Mouse (Mus musculus) c-Kit-negative CD71-positive TER-119-positive erythroid progenitor cells, embryonic 14.5 days (primary cell): ENCODE measurements around the gene Cep104.
A peak's percentile ranks its signal among the peaks of the same experiment; 100 is the strongest.

Experiments used
- DNase-seq: peaks from one replicate; pipeline ENCODE4 v3.0.0-alpha.2; 2013; ENCODE audit warnings: low read depth, low spot score

Gene Cep104

DNA sequence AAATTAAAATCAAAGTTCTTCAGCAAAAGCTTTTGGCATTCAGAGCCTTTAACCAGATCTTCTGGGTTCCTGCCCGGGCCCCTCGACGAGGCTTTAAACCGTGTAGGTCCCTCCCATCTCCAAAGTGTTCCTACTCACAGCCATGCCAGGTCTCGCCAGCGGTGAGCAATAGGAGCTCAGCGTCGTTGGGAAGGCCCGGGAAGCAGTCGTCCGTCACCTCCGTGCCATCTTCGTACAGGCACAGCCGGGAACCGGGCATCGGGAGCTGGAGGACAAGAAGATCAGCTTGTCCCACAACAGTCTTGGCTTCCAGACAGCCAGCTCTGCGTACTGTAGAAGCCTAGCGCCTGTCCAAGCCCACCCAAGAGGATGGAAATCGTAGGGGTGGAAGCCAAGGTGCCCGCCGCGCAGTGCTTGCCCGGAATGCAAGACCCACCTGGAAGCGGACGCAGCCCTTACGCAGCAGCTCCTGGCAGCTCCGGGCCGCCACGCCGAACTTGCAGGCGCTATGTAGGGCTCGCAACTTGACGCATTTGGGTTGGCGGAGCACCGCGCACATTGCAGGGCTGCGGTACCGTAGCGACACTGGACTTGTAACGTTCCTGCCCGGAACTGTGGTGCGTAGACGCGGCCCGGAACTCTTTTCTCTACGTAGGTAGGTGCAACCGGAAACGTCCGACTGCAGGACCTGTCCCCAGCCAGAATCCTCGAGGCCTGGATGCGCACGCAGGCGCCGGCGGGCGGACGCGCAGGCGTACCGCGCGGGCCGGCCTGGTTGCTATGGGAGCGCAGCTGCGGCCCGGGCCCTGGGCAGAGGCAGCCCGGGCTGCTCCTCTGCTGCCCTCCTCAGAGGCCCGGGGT, at the start of gene Cep104, which contains the start of gene Dffb:
TSS of gene Cep104 (plus strand) at position 764 of the 861 bp plus-strand sequence.
TSS of gene Dffb (minus strand) at position 696 of the 861 bp plus-strand sequence.
- peak; percentile 84 for DNase-seq

DNA sequence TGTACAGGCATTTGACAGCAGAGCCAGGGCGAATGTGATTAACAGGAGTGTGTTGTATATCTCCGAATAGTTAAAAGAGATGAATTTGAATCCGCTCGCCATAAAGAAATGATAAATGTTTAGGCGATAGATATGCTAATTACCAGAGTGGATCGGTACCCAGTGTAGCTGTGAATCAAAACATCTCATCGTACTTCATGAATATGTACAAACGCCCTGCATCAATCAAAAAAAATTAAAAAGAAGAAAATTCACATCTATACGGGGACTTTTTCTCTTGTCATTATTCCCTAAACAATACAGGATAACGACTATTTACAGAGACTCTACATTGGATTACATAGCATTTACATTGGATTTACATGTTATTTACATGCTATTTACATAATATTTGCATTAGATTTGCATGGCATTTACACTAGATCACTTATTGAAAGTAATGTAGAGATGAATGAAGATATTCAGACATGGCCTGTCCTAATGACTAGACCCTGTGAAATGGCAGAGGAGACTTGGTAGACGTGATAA, 46.2 kb upstream of the Cep104 start:
- no peak for DNase-seq

DNA sequence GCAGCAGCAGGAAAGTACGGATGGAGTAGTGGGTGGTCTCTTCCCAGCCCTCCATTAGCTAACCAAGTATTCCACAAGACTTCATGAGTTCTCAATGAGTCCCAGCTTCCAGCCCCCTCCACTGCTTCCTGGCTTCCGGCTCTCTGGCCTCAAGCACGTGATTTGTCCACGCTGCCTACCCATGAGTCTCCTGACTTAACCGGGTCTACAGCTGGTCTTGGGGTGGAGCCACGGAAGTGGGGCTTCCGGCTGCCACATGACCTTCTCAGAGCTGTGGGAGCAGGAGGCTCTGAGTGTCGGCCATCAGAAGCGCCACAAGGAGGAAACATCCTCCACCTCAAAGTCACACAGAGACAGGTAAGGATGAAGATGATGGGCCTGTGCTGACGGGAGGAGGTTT, 45.6 kb upstream of the Cep104 start:
- DNase-seq = no peak

DNA sequence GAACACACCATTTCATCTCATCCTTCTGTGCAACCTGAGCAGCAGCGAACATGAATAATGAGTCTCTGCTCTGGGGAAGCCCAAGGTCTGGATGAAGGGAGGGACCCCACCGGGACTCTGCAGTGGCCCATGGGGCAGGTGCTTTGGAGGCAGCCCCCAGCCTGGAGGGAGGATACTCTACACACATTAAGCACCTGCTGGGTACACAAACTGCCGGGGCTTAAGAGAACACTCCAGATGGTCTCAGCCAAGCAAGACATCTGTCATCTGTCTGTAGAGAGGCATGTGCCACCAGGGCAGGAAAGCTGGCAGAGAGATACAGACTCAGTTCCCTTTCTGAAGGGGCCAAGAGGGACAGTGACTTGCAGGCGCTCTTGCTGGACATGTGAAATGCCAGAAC, 45.1 kb upstream of the Cep104 start:
- DNase-seq = no peak

DNA sequence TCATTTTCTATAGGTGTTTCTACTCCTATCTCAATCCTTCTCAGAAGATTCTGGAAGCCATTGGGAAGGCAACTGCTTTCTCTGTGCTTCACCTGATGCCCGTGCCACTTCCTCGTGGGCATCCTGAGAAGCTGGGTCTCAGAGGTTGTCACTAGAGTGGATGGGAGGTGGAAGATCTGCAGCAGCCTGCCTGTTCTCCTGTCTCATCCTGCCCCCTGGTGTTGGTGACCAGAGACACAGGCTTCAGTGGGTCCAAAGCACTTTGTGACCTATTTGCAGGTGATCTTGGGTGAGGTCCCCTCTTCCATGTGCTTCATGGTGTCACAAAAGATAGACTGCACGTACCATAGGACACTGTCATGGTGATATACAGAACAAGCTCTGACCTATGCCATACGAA, 31.8 kb upstream of the Cep104 start:
- no peak for DNase-seq

DNA sequence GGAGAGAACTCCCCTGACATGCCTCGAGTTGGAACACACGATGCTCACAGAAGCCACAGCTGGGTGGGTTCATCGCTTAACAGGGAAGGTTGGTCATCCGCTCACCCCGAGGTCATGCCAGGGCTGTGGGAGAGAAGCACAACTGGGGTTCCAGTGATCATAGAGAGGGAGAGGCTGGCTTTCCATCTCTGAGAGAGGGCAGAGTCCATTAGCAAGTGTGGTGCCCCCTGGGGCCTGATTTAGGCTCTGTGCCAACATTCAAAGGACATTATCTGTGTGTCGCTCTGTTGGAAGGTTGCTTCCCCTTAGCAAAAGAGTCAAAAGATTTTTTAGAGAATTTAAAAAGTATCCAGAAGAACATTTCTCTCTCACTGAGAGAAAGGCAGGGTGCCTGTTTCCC, 30.7 kb upstream of the Cep104 start:
- DNase-seq = no peak

DNA sequence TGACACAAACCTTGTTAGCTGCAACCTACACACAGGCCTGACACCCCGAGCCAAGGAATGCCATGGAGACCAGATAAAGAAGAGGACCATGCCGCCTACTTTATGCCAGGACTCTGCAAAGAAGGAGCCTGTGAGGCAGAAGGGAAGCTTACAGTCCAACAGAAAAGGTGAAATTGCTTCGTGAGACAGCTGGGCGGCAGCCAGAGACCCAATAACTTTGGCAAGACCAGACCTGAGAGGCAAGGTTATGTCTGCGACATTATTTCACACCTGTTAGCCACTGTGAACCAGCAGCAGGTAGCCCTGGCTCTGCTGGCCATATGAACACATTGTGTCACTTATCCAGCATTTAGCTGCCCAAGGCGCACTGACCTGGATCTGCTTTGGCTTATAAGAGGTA, 29.3 kb upstream of the Cep104 start:
- DNase-seq = no peak

DNA sequence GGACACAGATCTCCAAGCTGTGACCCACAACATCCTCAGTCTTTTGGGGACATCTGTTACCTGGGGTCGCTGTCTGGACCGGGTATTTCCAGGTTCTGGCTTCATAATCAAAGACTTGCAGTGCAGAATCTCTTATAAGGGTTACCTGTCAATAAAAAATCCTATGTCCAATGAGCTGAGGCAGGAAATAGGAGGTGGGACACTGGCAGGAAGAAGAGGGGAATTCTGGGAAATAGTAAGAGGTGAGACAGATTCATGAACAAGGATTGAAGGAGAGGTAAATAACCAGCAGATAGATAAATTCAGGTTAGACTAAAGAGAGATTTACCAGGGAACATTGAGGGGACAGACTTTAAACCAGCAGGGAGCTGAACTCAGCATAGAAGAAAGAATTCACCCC, 24.6 kb upstream of the Cep104 start:
- DNase-seq = no peak

DNA sequence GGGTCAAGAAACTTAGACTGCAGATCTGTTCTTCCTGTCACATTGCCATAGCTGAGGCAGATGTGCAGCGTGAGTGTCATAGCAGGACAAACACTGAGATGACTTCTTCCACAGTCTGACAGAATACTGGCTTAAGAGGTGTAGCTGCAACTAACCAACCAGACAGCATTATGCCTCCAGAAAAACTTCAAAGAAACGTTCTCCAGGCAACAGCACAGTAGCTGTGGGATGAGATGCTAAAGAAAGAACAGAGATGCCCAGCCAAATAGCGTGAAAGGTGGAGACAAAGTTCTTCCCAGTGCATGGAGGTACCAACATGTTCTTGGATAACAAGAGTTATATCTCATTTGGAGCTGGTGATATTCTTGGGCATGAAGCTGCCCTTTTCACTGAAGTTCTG, 23.8 kb upstream of the Cep104 start:
- no peak for DNase-seq

DNA sequence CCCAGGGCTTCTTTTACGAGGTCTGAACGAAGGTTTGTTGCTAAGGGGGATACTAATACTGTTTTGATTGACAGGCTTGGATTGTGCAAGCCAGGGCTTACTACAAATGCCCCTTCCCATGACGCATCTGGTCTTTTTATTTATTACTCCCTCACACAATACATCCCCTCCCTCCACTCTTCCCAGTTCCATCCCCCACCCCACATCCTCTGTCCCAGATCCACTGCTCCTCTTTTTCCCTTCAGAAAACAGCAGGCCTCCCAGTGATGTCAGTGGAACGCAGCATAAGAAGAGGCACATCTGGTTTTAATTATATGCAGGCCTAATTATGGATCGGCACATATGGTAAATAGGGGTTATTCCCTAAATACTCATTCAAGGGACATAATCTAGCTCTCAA, 23.3 kb upstream of the Cep104 start:
- DNase-seq = no peak

DNA sequence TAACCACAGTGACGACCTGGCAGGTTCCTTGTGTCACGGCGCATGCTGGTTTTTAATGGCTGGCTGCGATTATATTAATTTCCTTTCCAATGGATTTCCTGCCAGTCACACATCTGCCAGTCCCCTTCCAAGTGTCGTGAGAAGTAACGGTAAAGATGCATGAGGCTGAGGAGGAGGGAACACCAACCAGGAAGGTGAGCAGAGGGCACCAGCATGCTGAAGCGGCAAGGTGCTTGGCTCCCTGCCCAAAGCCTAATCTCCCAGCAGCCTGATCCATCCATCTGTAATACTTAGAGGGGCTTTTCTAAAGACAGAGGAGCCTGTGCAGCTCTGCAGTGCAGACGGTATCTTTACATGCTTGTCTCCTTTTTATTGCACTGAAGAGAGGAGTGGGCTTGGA, 19.3 kb upstream of the Cep104 start:
- no peak for DNase-seq

DNA sequence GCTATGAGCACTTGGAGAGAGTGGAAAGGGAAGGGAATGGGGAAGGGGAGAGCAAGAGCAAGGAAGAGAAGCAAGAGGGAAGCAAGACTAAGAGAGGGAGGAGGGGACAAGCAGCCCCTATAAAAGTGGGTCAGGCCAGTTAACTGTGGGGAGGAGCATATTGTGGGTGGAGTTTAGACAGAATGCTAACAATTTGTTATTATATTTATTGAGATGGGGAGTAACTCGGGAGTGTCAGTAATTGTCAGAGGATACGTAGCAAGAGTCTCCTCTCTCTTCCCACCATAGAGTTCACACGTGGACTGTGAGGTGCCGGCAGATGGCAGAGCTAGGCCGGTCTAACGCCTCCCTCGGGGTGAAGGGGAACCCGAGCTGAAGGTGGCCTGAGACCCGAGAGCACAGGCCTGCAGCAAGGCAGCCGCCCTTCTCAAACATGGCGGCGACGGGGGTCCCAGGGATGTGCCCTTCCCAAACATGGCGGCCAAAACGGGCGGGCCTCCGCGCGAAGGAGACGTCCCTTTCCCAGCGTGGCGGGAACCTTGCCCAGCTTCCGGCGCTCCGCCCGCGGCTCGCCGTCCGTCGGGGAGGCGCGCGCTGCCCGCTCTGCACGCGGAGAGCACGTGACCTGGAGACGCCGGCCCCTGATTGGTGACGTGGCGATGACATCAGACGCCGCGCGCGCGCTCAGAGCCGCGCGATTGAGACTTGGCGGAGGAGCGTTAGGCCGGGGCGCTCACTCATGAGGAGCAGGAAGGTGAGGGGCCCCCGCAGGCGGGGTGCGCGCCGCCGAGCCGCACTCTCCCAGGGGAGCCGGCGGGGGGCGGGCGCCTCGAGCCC, 18.2 kb upstream of the Cep104 start, which contains the start of gene A430005L14Rik:
TSS of gene A430005L14Rik (plus strand) at position 669 of the 837 bp plus-strand sequence.
- peak; percentile 90 for DNase-seq

DNA sequence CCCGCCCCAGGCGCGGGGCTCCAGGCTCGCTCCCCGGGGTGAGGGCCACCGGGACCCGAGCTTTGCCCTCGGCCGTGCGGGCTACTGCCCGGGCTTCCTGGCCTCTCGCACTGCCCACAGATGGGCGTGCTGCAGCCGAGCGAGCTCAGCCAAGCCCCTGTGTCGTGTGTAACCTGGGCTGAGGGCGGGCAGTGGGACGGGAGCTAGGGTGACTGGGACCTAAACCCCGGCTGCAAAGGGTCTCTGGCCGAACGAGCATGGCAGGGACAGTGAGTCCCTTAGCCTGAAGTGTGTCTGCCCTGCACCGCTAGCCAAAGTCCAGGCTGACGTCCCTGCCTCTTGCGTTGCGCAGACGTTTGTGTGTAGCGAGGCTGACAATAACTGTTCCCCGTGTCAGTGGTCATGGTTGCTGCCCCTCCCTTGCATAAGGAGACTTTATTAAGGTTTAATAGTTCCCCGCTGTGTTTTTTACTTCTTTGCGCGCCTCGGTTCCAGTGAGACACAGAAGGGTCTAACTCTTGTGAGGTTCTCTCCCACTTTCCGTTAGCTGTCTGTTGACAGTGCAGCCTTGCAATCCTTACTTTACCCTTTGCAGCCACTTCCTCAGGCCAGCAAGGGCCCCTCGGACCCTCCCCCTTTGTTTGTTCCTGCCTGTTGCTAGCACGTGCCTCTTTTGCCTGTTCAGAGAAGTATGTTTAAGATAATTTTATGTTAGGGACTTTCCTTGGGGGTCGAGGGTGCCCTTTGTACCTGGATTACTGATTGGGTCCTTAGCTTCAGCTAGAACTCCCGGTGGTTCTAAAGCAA, 17.3 kb upstream of the Cep104 start:
- no peak for DNase-seq

DNA sequence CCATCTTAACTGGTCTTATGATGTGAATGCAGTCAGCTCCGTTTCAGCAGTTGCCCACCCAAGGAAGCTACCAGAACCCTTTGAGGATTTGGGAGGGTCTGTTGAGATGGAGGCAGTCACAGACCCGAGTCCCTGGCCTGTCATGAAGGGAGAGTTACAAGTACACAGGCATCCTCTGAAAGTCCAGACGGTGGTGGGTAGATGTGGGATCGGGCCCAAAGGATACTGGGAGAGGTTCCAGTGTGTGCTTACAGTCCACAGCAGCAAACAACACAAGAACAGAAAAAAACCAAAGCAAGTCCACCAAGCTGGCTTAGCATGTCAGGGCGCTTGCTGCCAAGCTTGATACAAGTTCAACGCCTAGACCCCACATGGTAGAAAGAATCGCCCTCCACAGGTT, 12.4 kb upstream of the Cep104 start:
- DNase-seq = no peak

DNA sequence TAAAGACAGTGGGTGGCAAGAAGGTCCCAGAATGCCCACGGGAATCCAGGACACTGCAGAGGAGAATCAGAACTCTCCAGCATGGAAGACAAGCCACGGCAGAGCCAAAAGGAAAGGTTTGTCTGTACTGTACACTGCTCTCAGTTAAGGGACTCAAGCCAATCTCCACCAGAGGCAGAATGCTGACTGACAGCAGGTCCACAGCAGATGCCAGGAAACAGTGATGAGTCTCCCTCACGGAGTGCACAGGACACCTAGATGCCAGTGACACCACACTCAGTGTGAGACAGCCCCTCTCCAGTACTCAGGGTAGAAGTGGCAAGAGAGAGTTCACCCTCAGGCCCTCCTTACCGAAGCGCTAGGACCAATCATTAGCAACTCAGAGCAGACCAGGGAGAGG, 8.3 kb upstream of the Cep104 start:
- DNase-seq = no peak

DNA sequence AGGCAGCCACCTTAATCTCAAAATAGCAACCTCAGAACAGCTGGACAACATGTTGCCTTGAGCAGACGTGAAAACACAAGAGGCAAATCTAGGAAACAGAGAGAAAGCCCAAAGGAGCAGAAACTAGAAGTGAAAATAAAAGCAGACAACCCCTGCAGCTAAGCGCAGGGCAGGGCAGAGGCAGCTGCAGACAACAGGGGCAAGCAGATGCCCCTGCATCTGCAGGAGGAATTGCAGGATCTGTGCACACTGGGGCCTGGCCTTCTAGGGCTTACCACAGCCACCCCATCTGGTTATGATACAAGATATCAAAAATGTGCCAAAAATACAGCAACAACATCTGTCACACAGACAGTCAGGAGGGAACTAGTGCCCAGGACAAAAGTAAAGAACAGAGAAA, 7.4 kb upstream of the Cep104 start:
- DNase-seq = no peak

DNA sequence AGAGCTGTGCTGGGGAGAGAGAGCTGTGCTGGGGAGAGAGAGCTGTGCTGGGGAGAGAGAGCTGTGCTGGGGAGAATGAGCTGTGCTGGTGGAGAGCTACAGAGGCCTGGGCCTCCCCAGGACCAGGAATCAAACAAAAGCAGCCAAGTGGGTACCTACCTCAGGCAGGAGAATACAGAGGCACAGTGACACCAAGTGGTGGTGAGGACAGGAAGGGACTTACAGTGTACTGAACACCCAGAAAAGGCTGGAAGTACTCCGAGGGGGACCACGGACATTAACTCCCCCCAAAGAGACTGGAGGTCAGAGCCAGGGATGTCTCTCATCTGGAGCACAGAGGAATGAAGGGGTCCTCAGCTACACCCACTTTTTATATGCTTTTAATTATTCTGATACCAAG, 6.9 kb upstream of the Cep104 start:
- DNase-seq = no peak

DNA sequence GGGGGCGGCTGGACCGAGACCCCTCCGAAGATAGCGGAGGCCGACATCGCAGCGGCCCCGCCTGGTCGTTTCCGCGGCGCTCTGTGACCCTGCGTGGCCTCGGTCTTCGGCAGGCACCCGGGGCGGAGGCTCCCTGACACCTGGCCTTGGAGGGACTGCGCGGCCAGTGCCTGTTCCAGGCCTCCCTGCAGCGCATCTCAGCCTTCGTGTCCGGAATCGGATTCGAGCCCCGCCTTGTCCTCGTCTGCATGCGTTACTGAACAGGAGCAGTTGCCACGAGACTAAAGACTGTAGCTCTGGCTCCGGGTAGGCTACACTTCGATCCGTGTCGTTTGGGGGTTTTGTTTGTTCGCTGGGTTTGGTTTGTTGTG, 283 bp downstream of the Cep104 start:
- no peak for DNase-seq

DNA sequence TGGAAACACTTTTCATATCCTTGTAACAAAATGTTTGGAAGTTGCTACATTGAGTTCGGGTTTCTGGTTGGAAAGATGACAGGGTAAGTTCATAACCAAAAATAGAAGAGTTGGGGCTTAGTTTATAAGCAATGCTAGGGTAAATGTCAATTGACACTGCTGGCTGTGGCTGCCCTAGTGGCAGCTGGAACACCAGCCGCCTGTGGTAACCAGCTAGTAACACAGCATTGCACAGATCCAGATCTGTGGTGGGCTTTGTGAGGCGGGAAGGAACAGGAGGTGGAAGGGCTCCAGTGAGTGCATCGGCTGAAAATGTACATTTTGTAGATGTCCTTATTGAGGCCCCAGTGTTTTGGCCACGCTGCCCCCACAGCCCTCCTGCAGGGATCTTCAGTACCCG, 774 bp downstream of the Cep104 start:
- no peak for DNase-seq

DNA sequence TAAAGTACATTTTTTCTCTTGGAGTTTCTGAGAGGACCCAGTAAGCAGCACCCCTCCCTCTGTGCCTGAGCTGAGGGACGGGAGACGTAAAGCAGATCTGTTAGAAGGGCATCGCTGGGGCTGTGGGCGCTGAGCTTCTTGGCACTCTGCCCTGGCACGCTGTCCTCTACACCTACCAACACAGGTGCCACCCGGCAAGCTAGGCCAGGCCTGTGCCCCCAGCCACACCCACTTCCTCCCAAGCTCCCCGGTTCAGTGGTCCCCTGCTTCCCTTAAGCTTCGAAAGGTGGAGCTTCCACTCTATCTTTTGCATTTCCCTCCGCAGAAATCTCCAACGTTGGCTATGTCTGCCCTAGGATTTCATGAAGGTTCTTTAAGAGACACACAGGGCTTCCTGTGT, 4.2 kb downstream of the Cep104 start:
- no peak for DNase-seq

DNA sequence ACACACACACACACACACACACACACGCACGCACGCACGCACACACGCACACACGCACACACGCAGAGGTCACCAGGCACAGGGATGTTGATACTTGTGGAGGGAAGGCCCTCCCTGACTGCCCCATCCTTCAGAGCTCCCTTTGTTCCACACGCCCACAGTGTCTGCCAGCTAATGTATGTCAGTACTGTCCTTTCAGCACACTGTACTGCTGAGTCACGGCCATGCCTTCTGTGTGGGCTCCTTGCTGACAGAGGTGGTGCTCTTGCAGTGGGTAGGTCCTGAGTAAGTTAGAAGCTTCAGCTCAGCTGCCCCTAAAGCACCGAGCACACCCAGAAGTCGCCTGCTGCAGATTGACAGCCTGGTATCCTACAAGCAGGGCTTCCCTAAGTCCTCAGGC, 5.5 kb downstream of the Cep104 start:
- no peak for DNase-seq

DNA sequence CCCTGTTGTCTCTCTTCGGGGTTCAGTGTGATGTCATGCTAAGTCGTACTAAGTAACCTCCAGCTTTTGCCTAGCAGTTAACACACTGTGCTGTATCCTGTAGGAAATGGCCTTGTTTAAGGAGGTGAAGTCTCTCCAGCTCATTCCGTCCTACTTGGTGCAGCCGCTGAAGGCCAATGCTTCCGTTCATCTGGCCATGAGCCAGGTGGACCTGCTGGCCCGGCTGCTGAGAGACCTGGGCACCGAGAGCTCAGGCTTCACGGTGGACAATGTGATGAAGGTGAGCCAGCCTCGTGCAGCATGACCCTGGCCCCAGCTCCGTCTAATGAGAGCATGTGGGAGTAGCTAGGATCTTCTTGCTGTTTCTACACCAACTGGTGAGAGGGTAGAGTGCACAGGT, 17.7 kb downstream of the Cep104 start:
- no peak for DNase-seq
